Mouse (Mus musculus) ES-Bruce4 (cell line): ENCODE data around the gene Dicer1. TPM values are rescaled to one million over a fixed set of nuclear protein-coding genes. Genes with fewer than 3 reads are reported as not detected.

ENCODE experiments used
- H3K27ac ChIP-seq: 2 replicates; pipeline ENCODE4 v1.5.1; 2012; ENCODE audit warnings: low read length, inconsistent platforms; ENCODE audit not compliant: insufficient read depth
- H3K27me3 ChIP-seq: 2 replicates; pipeline ENCODE4 v1.6.1; 2012; ENCODE audit warnings: mild to moderate bottlenecking, low read length, inconsistent platforms; ENCODE audit not compliant: control insufficient read depth, poor library complexity, insufficient read depth, severe bottlenecking
- H3K36me3 ChIP-seq: 2 replicates; pipeline ENCODE4 v1.6.1; 2012; ENCODE audit warnings: inconsistent platforms, mild to moderate bottlenecking, low read length, moderate library complexity; ENCODE audit not compliant: control insufficient read depth, poor library complexity, insufficient read depth, severe bottlenecking
- H3K4me1 ChIP-seq: one replicate; pipeline ENCODE4 v1.8.1; 2011; ENCODE audit warnings: low read length; ENCODE audit not compliant: control insufficient read depth, insufficient read depth
- H3K4me3 ChIP-seq: 2 replicates; pipeline ENCODE4 v1.5.1; 2011; ENCODE audit warnings: low read depth, mild to moderate bottlenecking, low read length
- H3K9ac ChIP-seq: 2 replicates; pipeline ENCODE4 v1.6.1; 2012; ENCODE audit warnings: low read depth, mild to moderate bottlenecking, inconsistent platforms; ENCODE audit not compliant: poor library complexity, severe bottlenecking
- H3K9me3 ChIP-seq: replicated peaks from 2 replicates; pipeline ENCODE4 v1.6.1; 2012; ENCODE audit warnings: mild to moderate bottlenecking, low read length, inconsistent platforms; ENCODE audit not compliant: control insufficient read depth, poor library complexity, insufficient read depth, severe bottlenecking
- CTCF ChIP-seq: IDR thresholded peaks from one replicate; pipeline ENCODE4 v1.8.1; 2011; ENCODE audit warnings: low read depth, low read length
- EP300 ChIP-seq: IDR thresholded peaks from 2 replicates; pipeline ENCODE4 v1.6.1; 2011; ENCODE audit warnings: low read depth, low read length; ENCODE audit not compliant: insufficient read depth
- POLR2A ChIP-seq: IDR thresholded peaks from one replicate; pipeline ENCODE4 v1.8.1; 2011; ENCODE audit warnings: low read length; ENCODE audit not compliant: insufficient read depth
- polyA plus RNA-seq: library from polyadenylated mRNA; stranded (reverse); fragments of >200 nt; gene quantifications from 2 replicates; pipeline ENCODE4 v1.2.4, GENCODE M21; 2011; ENCODE audit warnings: low read depth; ENCODE audit not compliant: missing spikeins, insufficient read depth, insufficient read length

Gene Dicer1
- polyA plus RNA-seq, 1 experiment, result 104 TPM

- Histone ChIP-seq H3K27me3 (no peaks in the 10 kb centered on the region), H3K4me3 (no peak overlapping the region), H3K9ac (no peak overlapping the region), H3K27ac (no peak overlapping the region), H3K36me3 (peaks cover 7% of the 10 kb centered on the region; the same call in 1 of the 2 replicates), H3K9me3 (no peaks in the 10 kb centered on the region), H3K4me1 (no peaks in the 10 kb centered on the region)
- TF ChIP-seq EP300, result no peak
Measured at GRCm38 (mm10) chr12:104718956-104719355, 32.8 kb downstream of the Dicer1 start.

GRCm38 (mm10) chr12:104716409-104716808, 35.3 kb downstream of the Dicer1 start:
- Histone ChIP-seq H3K27me3 (no peaks in the 10 kb centered on the region), H3K9ac (no peak overlapping the region), H3K9me3 (no peaks in the 10 kb centered on the region), H3K27ac (no peak overlapping the region), H3K4me3 (no peak overlapping the region), H3K36me3 (peaks cover 15% of the 10 kb centered on the region), H3K4me1 (no peaks in the 10 kb centered on the region)
- TF ChIP-seq CTCF (no peak), POLR2A (no peak), EP300 (no peak)

- H3K9ac ChIP-seq, result no peak overlapping the region
- H3K27me3 ChIP-seq, result no peaks in the 10 kb centered on the region
- H3K4me1 ChIP-seq, result no peaks in the 10 kb centered on the region
- no peak overlapping the region for H3K4me3 ChIP-seq
- TF ChIP-seq EP300, result no peak
- TF ChIP-seq POLR2A, result no peak
- no peak for TF ChIP-seq CTCF
- no peaks in the 10 kb centered on the region for H3K9me3 ChIP-seq
- peaks cover 19% of the 10 kb centered on the region for H3K36me3 ChIP-seq
- H3K27ac ChIP-seq, result no peak overlapping the region
Measured at GRCm38 (mm10) chr12:104715453-104715852, 36.3 kb downstream of the Dicer1 start.

GRCm38 (mm10) chr12:104700266-104700665, 51.5 kb downstream of the Dicer1 start:
- Histone ChIP-seq H3K36me3 (peaks cover 38% of the 10 kb centered on the region), H3K27me3 (no peaks in the 10 kb centered on the region), H3K27ac (no peak overlapping the region), H3K4me1 (no peaks in the 10 kb centered on the region), H3K4me3 (no peak overlapping the region), H3K9ac (no peak overlapping the region), H3K9me3 (no peaks in the 10 kb centered on the region)
- TF ChIP-seq POLR2A (no peak), CTCF (no peak), EP300 (no peak)

GRCm38 (mm10) chr12:104699753-104700152, 52.0 kb downstream of the Dicer1 start:
- no peak overlapping the region for H3K27ac ChIP-seq

GRCm38 (mm10) chr12:104695514-104695913, 56.2 kb downstream of the Dicer1 start:
- Histone ChIP-seq H3K27me3 (no peaks in the 10 kb centered on the region), H3K4me1 (no peaks in the 10 kb centered on the region), H3K27ac (no peak overlapping the region), H3K36me3 (peaks cover 12% of the 10 kb centered on the region; the same call in 1 of the 2 replicates), H3K4me3 (no peak overlapping the region), H3K9me3 (no peaks in the 10 kb centered on the region), H3K9ac (no peak overlapping the region)
- no peak for TF ChIP-seq CTCF
- TF ChIP-seq EP300, result no peak
- no peak for TF ChIP-seq POLR2A

More at GRCm38 (mm10) chr12:104699753-104700152, 52.0 kb downstream of the Dicer1 start:
- H3K27me3 ChIP-seq, result no peaks in the 10 kb centered on the region
- no peaks in the 10 kb centered on the region for H3K9me3 ChIP-seq
- TF ChIP-seq CTCF (peak; percentile 62), EP300 (no peak), POLR2A (no peak)
- no peak overlapping the region for H3K9ac ChIP-seq
- no peak overlapping the region for H3K4me3 ChIP-seq
- H3K4me1 ChIP-seq, result no peaks in the 10 kb centered on the region
- peaks cover 35% of the 10 kb centered on the region for H3K36me3 ChIP-seq
